Comparison of ENCODE assay signal across 8 mouse cellular contexts in genomic region chr14:78236144-78236543, GRCm38 (mm10).
DNase-seq lines count a peak whose midpoint lies in the region; ATAC-seq and TF ChIP-seq lines count a peak whose summit lies in the region.

No protein-coding gene starts in this region.

- no peaks in the 10 kb centered on the region for H3K9me3 ChIP-seq in heart, embryonic 11.5 days (replicated peaks; ENCODE audit: control insufficient read depth, low read length)
- no peaks in the 10 kb centered on the region for H3K9me3 ChIP-seq in lung, embryonic 14.5 days (ENCODE audit: low read depth, low read length)

- no peak for TF ChIP-seq CTCF in lung, embryonic 14.5 days (IDR thresholded peaks at IDR 0.05; ENCODE audit: low read depth)

- H3K36me3 ChIP-seq in heart, embryonic 11.5 days (ENCODE audit: control insufficient read depth, insufficient read depth, low read length) = no peaks in the 10 kb centered on the region
- no peaks in the 10 kb centered on the region for H3K36me3 ChIP-seq in lung, embryonic 14.5 days (ENCODE audit: insufficient read depth)

- H3K9ac ChIP-seq in heart, embryonic 11.5 days (ENCODE audit: low read depth, low read length) = no peak overlapping the region
- no peak overlapping the region for H3K9ac ChIP-seq in lung, embryonic 14.5 days

- no peaks in the 10 kb centered on the region for H3K27me3 ChIP-seq in heart, embryonic 11.5 days (ENCODE audit: control insufficient read depth, insufficient read depth, low read length)
- no peaks in the 10 kb centered on the region for H3K27me3 ChIP-seq in lung, embryonic 14.5 days (ENCODE audit: insufficient read depth, low read length)

- DNase-seq in heart, adult 11 months = peak; percentile 85
- DNase-seq in adrenal gland, adult 18-20 months (ENCODE audit: low spot score in 2 of 2) = peak; percentile 50 to 62
- peak; percentile 61 for DNase-seq in heart, postnatal 10 days
- peak; percentile 96 for DNase-seq in lung, embryonic 14.5 days
- DNase-seq in layer of hippocampus, adult 18-20 months (ENCODE audit: low spot score in 2 of 2) = no peak
- DNase-seq in spleen, postnatal 4 days (ENCODE audit: low spot score in 2 of 2) = no peak
- no peak for DNase-seq in retina, embryonic 14.5 days (ENCODE audit: low spot score)

- intact Hi-C loops in heart, postnatal 10 days (cut with DNase I) = no loop called here

- H3K4me2 ChIP-seq in heart, embryonic 11.5 days = no peak overlapping the region
- H3K4me2 ChIP-seq in lung, embryonic 14.5 days = no peak overlapping the region

- no peak overlapping the region for H3K4me3 ChIP-seq in heart, embryonic 11.5 days (ENCODE audit: low read depth, low read length)
- no peak overlapping the region for H3K4me3 ChIP-seq in lung, embryonic 14.5 days (ENCODE audit: low read depth, low read length)

- WGBS in heart, embryonic 11.5 days (ENCODE audit: insufficient replicate concordance) = 58% methylated on average over 4 of the region's 4 CpGs
- WGBS in lung, embryonic 14.5 days = 24% methylated on average over 4 of the region's 4 CpGs

- H3K27ac ChIP-seq in heart, embryonic 11.5 days (ENCODE audit: low read depth, low read length) = no peak overlapping the region
- no peak overlapping the region for H3K27ac ChIP-seq in lung, embryonic 14.5 days (ENCODE audit: low read depth)

- no peaks in the 10 kb centered on the region for H3K4me1 ChIP-seq in heart, embryonic 11.5 days (ENCODE audit: control insufficient read depth, insufficient read depth, low read length)
- no peaks in the 10 kb centered on the region; the same call in 1 of the 2 replicates for H3K4me1 ChIP-seq in lung, embryonic 14.5 days (ENCODE audit: insufficient read depth)

- ATAC-seq in heart, embryonic 11.5 days (replicated peaks; ENCODE audit: insufficient number of reproducible peaks, low FRiP score, low TSS enrichment) = no peak
- peak; percentile 91 for ATAC-seq in lung, embryonic 14.5 days (ENCODE audit: insufficient read depth)

Comparison
In these comparisons a context has a peak if more than half of its experiments do, and no peak if none do; other contexts are left out.
1. DNase-seq: peak in heart, adult 11 months (single experiment), adrenal gland, adult 18-20 months (2 of 2), heart, postnatal 10 days (2 of 2) and lung, embryonic 14.5 days (single experiment); none in layer of hippocampus, adult 18-20 months (0 of 2), spleen, postnatal 4 days (0 of 2) and retina, embryonic 14.5 days (single experiment).